Mouse (Mus musculus) hindbrain, embryonic 16.5 days (tissue): ENCODE measurements at regions not wholly inside any gene's neighbourhood (a gene's known extent, or its start where the extent isn't known, plus 50 kb on each side); places are given as distances from the start of the nearest gene placed in this dataset.
"Not testable (repeated sequence)": the region's sequence is repeated elsewhere in the genome, so short reads cannot be mapped to it uniquely, and the experiment has no call there.

Experiments used
- ATAC-seq: fragments of 200-750 bp; cut with Nextera tagmentation; 2 replicates; pipeline ENCODE4 v1.8.0; 2017; ENCODE audit warnings: moderate TSS enrichment, moderate library complexity
- H3K27ac ChIP-seq: fragments of 300-500 bp; sonication (generic); 2 replicates; pipeline ENCODE4 v1.5.1; 2014; ENCODE audit warnings: low read depth, mild to moderate bottlenecking, control low read depth, low read length, moderate library complexity
- H3K27me3 ChIP-seq: fragments of 300-500 bp; sonication (generic); replicated peaks from 2 replicates; pipeline ENCODE4 v1.6.1; 2014; ENCODE audit warnings: low read length; ENCODE audit not compliant: control insufficient read depth, insufficient read depth
- H3K36me3 ChIP-seq: fragments of 300-500 bp; sonication (generic); 2 replicates; pipeline ENCODE4 v1.6.1; 2014; ENCODE audit warnings: mild to moderate bottlenecking, low read length, moderate library complexity, mixed read lengths; ENCODE audit not compliant: control insufficient read depth, insufficient read depth
- H3K4me1 ChIP-seq: fragments of 300-500 bp; sonication (generic); 2 replicates; pipeline ENCODE4 v1.6.1; 2014; ENCODE audit warnings: low read depth, low read length; ENCODE audit not compliant: control insufficient read depth, insufficient read depth
- H3K4me2 ChIP-seq: fragments of 300-500 bp; sonication (generic); 2 replicates; pipeline ENCODE4 v1.6.1; 2014; ENCODE audit warnings: mild to moderate bottlenecking, low read length, control low read depth, moderate library complexity
- H3K4me3 ChIP-seq: fragments of 300-500 bp; sonication (generic); 2 replicates; pipeline ENCODE4 v1.5.1; 2014; ENCODE audit warnings: mild to moderate bottlenecking, low read length, control low read depth, moderate library complexity
- H3K9ac ChIP-seq: fragments of 300-500 bp; sonication (generic); 2 replicates; pipeline ENCODE4 v1.6.1; 2014; ENCODE audit warnings: low read depth, mild to moderate bottlenecking, control low read depth, low read length, moderate library complexity
- H3K9me3 ChIP-seq: fragments of 300-500 bp; sonication (generic); 2 replicates; pipeline ENCODE4 v1.6.1; 2014; ENCODE audit warnings: mild to moderate bottlenecking, low read length, moderate library complexity; ENCODE audit not compliant: control insufficient read depth
- WGBS: fragments of 180-500 bp; shearing (Covaris S2); extraction: QIAGEN DNeasy Blood & Tissue Kit; methylation state at CpG from one replicate; pipeline ENCODE4 v1.1.7; 2014; 5-methylcytosine and 5-hydroxymethylcytosine counted together

- peak; percentile 63; the same call in 1 of the 2 replicates for ATAC-seq
- 73% methylated on average over 2 of the region's 2 CpGs for WGBS
- Histone ChIP-seq H3K27ac (no peak overlapping the region), H3K4me2 (no peak overlapping the region), H3K9ac (no peak overlapping the region), H3K4me1 (no peaks in the 10 kb centered on the region), H3K4me3 (no peak overlapping the region), H3K9me3 (no peaks in the 10 kb centered on the region), H3K27me3 (no peaks in the 10 kb centered on the region), H3K36me3 (no peaks in the 10 kb centered on the region)
Measured at GRCm38 (mm10) chr2:99470856-99471465, 803.9 kb upstream of the Gm10800 start.

DNA sequence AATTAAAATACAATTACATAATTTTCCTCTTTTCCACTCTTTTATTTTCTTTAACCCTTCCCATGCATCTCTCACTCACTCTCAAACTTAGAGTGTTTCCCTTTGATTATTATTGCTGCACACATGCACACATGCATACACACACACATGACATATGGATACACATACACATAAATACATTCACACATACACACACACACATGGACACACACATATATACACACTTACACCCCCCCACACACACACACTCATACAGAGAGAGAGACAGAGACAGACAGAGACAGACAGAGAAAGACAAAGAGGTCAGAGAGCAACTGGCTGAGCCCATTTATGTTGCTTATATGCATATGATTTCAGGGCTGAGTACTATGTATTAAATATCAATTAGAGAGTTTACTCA lies 764.2 kb upstream of the Gm10800 start:
- Histone ChIP-seq H3K4me1 (no peaks in the 10 kb centered on the region), H3K4me2 (no peak overlapping the region), H3K9ac (no peak overlapping the region), H3K4me3 (no peak overlapping the region), H3K9me3 (no peaks in the 10 kb centered on the region), H3K27ac (no peak overlapping the region), H3K36me3 (no peaks in the 10 kb centered on the region), H3K27me3 (no peaks in the 10 kb centered on the region)
- ATAC-seq: no peak

DNA sequence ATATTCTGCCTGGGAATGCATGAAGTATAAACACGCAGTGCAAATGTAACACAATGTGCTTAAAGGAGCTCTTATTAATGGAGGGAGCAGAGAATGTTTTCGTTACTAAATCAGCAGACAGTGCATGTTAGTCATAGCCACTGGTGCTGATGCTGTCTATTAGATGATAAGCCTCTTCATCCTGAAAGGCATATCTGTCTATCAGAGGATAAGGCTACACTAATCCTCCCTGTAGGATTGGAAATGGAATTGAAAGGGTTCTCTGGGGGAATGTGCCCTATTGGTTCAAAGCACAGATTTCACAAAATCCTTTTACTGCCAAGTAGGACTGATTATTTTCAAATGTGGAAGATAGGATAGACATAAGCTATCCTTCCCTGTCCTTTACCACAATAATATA lies 763.4 kb upstream of the Gm10800 start:
- Histone ChIP-seq H3K27ac (no peak overlapping the region), H3K27me3 (no peaks in the 10 kb centered on the region), H3K4me1 (no peaks in the 10 kb centered on the region), H3K4me3 (no peak overlapping the region), H3K9ac (no peak overlapping the region), H3K36me3 (no peaks in the 10 kb centered on the region), H3K4me2 (no peak overlapping the region), H3K9me3 (no peaks in the 10 kb centered on the region)
- 73% methylated on average over 2 of the region's 2 CpGs for WGBS
- ATAC-seq: no peak

DNA sequence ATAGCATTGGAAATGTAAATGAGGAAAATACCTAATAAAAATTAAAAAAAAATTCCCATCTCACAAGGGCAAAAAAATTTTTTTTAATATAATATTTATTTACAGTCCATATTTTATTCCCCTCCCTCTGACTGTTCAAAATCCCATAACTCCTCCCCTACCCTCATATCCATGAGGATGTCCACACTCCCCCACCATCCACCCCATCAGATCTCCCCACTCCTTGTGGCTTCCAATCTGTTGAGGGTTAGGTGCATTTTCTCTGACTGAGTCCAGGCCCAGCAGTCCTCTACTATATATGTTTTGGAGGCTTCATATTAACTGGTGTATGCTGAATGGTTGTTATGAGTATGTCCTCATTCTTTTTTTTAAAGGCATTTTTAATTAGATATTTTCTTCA lies 754.5 kb upstream of the Gm10800 start:
- Histone ChIP-seq H3K4me1 (no peaks in the 10 kb centered on the region), H3K27ac (no peak overlapping the region), H3K4me2 (no peak overlapping the region), H3K27me3 (no peaks in the 10 kb centered on the region), H3K9ac (no peak overlapping the region), H3K36me3 (no peaks in the 10 kb centered on the region), H3K9me3 (no peaks in the 10 kb centered on the region), H3K4me3 (no peak overlapping the region)
- no peak for ATAC-seq

- no peaks in the 10 kb centered on the region for H3K36me3 ChIP-seq
- no peak for ATAC-seq
- H3K27ac ChIP-seq: no peak overlapping the region
- H3K27me3 ChIP-seq: no peaks in the 10 kb centered on the region
- WGBS: 50% methylated on average over 1 of the region's 1 CpGs
- no peaks in the 10 kb centered on the region for H3K4me1 ChIP-seq
- H3K4me2 ChIP-seq: no peak overlapping the region
- no peaks in the 10 kb centered on the region for H3K9me3 ChIP-seq
- no peak overlapping the region for H3K9ac ChIP-seq
- no peak overlapping the region for H3K4me3 ChIP-seq
Measured at GRCm38 (mm10) chr2:99409483-99409882, 742.4 kb upstream of the Gm10800 start.

- H3K36me3 ChIP-seq: no peaks in the 10 kb centered on the region
- no peak overlapping the region for H3K27ac ChIP-seq
- no peaks in the 10 kb centered on the region for H3K27me3 ChIP-seq
- ATAC-seq: no peak
- H3K4me1 ChIP-seq: no peaks in the 10 kb centered on the region
- no peak overlapping the region for H3K4me2 ChIP-seq
- no peaks in the 10 kb centered on the region for H3K9me3 ChIP-seq
- no peak overlapping the region for H3K4me3 ChIP-seq
- H3K9ac ChIP-seq: no peak overlapping the region
Measured at GRCm38 (mm10) chr2:99379746-99380145, 712.6 kb upstream of the Gm10800 start.

GRCm38 (mm10) chr2:99363651-99364050 lies 696.5 kb upstream of the Gm10800 start:
- not testable (repeated sequence) for H3K4me1 ChIP-seq, H3K9me3 ChIP-seq, ATAC-seq, H3K9ac ChIP-seq, H3K4me3 ChIP-seq, H3K27me3 ChIP-seq, H3K4me2 ChIP-seq, H3K36me3 ChIP-seq, H3K27ac ChIP-seq
- WGBS: 80% methylated on average over 3 of the region's 3 CpGs

- H3K4me3 ChIP-seq: no peak overlapping the region
- no peaks in the 10 kb centered on the region for H3K4me1 ChIP-seq
- H3K4me2 ChIP-seq: no peak overlapping the region
- no peaks in the 10 kb centered on the region for H3K36me3 ChIP-seq
- WGBS: 75% methylated on average over 3 of the region's 3 CpGs
- H3K9me3 ChIP-seq: no peaks in the 10 kb centered on the region
- H3K27me3 ChIP-seq: no peaks in the 10 kb centered on the region
- no peak overlapping the region for H3K27ac ChIP-seq
- no peak for ATAC-seq
- H3K9ac ChIP-seq: no peak overlapping the region
Measured at GRCm38 (mm10) chr2:99329166-99329565, 662.1 kb upstream of the Gm10800 start.
